Mouse (Mus musculus) ES-E14 (cell line): ENCODE measurements around the gene Apopt1.

ENCODE experiments used
- MAFK ChIP-seq: IDR thresholded peaks from 2 replicates; pipeline ENCODE4 v1.6.1; 2014; ENCODE audit warnings: mild to moderate bottlenecking, low read depth, low read length, inconsistent platforms; ENCODE audit not compliant: insufficient read depth
- ZC3H11A ChIP-seq: IDR thresholded peaks from 2 replicates; pipeline ENCODE4 v1.6.1; 2012; ENCODE audit warnings: low read depth, mild to moderate bottlenecking, inconsistent platforms, low read length, borderline replicate concordance
- ZNF384 ChIP-seq: IDR thresholded peaks from 2 replicates; pipeline ENCODE4 v1.6.1; 2012; ENCODE audit warnings: low read depth, low read length, inconsistent platforms

DNA sequence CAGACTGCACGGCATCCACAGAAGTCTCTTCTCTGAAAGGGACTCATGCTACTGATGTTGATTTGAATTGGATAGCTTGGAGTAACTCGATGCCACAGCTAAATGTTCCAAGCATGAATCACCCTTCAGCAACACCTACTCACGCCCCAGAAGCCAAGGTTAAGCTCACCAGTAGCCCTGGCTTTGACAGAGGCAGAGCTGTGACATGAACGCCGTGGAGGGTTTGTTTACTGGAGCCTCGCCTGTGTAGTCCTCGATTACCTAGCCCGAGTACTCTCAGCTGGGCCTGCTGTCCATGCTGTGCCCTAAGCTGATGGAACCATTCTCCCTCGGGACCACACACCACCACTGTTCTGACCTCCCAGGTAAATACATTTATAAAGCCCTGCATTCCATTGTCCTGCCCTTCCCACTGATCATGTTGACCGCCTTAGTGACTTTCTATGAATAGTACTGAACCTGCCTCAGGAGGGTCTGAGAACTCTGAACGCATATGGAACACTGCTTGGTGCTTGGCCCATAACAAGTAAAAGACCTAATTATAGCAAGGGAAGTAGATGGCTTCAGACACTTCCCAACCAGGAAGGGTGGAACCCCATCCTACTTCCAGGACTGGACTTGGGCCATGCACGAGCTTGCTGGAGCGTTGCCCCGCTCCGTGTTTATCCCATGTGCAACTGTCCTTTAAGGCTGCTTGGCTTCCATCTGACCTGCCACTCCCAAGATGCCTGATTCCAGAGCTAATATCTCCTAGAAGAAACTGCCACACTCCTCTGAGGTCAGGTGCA is 7.7 kb upstream of the Apopt1 start:
- TF ChIP-seq MAFK (no peak), ZNF384 (no peak), ZC3H11A (no peak)
